Mouse (Mus musculus): Measurements from ENCODE around the gene Rims4. TPM values are rescaled to one million over a fixed set of nuclear protein-coding genes. Genes with fewer than 3 reads are reported as not detected.

Gene Rims4
- polyA plus RNA-seq, 1 experiment = not detected

GRCm38 (mm10) chr2:163858254-163858947 is 60.1 kb downstream of the Rims4 start:
- H3K4me3 ChIP-seq (replicated peaks) = no peak overlapping the region
- TF ChIP-seq GATA1 (IDR thresholded peaks at IDR 0.05; ENCODE audit: low read length) (no peak), TAL1 (IDR thresholded peaks at IDR 0.05; ENCODE audit: low read length) (no peak)
- no peaks in the 10 kb centered on the region for H3K9me3 ChIP-seq (ENCODE audit: control insufficient read depth, low read length)
- peaks cover 33% of the 10 kb centered on the region for H3K27me3 ChIP-seq (ENCODE audit: control insufficient read depth)
- no peaks in the 10 kb centered on the region; the same call in none of the 2 replicates for H3K4me1 ChIP-seq (ENCODE audit: control insufficient read depth)
- no peaks in the 10 kb centered on the region for H3K36me3 ChIP-seq (ENCODE audit: control insufficient read depth)

GRCm38 (mm10) chr2:163857233-163857632 is 61.2 kb downstream of the Rims4 start:
- Histone ChIP-seq H3K4me1 (ENCODE audit: control insufficient read depth) (no peaks in the 10 kb centered on the region; the same call in none of the 2 replicates), H3K36me3 (ENCODE audit: control insufficient read depth) (no peaks in the 10 kb centered on the region), H3K4me3 (replicated peaks) (no peak overlapping the region), H3K27me3 (ENCODE audit: control insufficient read depth) (peaks cover 40% of the 10 kb centered on the region), H3K9me3 (ENCODE audit: control insufficient read depth, low read length) (no peaks in the 10 kb centered on the region)
- no peak for TF ChIP-seq GATA1 (IDR thresholded peaks at IDR 0.05; ENCODE audit: low read length)
- TF ChIP-seq TAL1 (IDR thresholded peaks at IDR 0.05; ENCODE audit: low read length) = no peak

- no peak for TF ChIP-seq GATA1 (IDR thresholded peaks at IDR 0.05; ENCODE audit: low read length)
- TF ChIP-seq TAL1 (IDR thresholded peaks at IDR 0.05; ENCODE audit: low read length) = no peak
- no peaks in the 10 kb centered on the region for H3K36me3 ChIP-seq (ENCODE audit: control insufficient read depth)
- H3K4me1 ChIP-seq (ENCODE audit: control insufficient read depth) = no peaks in the 10 kb centered on the region; the same call in none of the 2 replicates
- no peaks in the 10 kb centered on the region for H3K9me3 ChIP-seq (ENCODE audit: control insufficient read depth, low read length)
- H3K4me3 ChIP-seq (replicated peaks) = no peak within 1 kb of the TSS
- peaks cover 53% of the 10 kb centered on the region for H3K27me3 ChIP-seq (ENCODE audit: control insufficient read depth)
Measured at GRCm38 (mm10) chr2:163853461-163853901, 65.0 kb downstream of the Rims4 start, which contains the start of gene Kcnk15. Gene Kcnk15 (plus strand): TSS chr2:163853651.

- Histone ChIP-seq H3K36me3 (ENCODE audit: control insufficient read depth) (no peaks in the 10 kb centered on the region), H3K4me1 (ENCODE audit: control insufficient read depth) (no peaks in the 10 kb centered on the region), H3K9me3 (ENCODE audit: control insufficient read depth, low read length) (no peaks in the 10 kb centered on the region), H3K27me3 (ENCODE audit: control insufficient read depth) (no peaks in the 10 kb centered on the region), H3K4me3 (replicated peaks) (no peak overlapping the region)
- TF ChIP-seq TAL1 (IDR thresholded peaks at IDR 0.05; ENCODE audit: low read length) = no peak
- no peak for TF ChIP-seq GATA1 (IDR thresholded peaks at IDR 0.05; ENCODE audit: low read length)
Measured at GRCm38 (mm10) chr2:163842043-163842442, 76.4 kb downstream of the Rims4 start.

GRCm38 (mm10) chr2:163839519-163839918 is 79.0 kb downstream of the Rims4 start:
- TF ChIP-seq TAL1 (IDR thresholded peaks at IDR 0.05; ENCODE audit: low read length) (no peak), GATA1 (IDR thresholded peaks at IDR 0.05; ENCODE audit: low read length) (no peak)
- Histone ChIP-seq H3K27me3 (ENCODE audit: control insufficient read depth) (no peaks in the 10 kb centered on the region), H3K9me3 (ENCODE audit: control insufficient read depth, low read length) (no peaks in the 10 kb centered on the region), H3K36me3 (ENCODE audit: control insufficient read depth) (no peaks in the 10 kb centered on the region), H3K4me3 (replicated peaks) (no peak overlapping the region), H3K4me1 (ENCODE audit: control insufficient read depth) (no peaks in the 10 kb centered on the region)

GRCm38 (mm10) chr2:163838043-163838442 is 80.4 kb downstream of the Rims4 start:
- no peaks in the 10 kb centered on the region for H3K36me3 ChIP-seq (ENCODE audit: control insufficient read depth)
- H3K27me3 ChIP-seq (ENCODE audit: control insufficient read depth) = no peaks in the 10 kb centered on the region
- TF ChIP-seq GATA1 (IDR thresholded peaks at IDR 0.05; ENCODE audit: low read length) (no peak), TAL1 (IDR thresholded peaks at IDR 0.05; ENCODE audit: low read length) (no peak)
- no peaks in the 10 kb centered on the region for H3K9me3 ChIP-seq (ENCODE audit: control insufficient read depth, low read length)
- H3K4me1 ChIP-seq (ENCODE audit: control insufficient read depth) = no peaks in the 10 kb centered on the region
- no peak overlapping the region for H3K4me3 ChIP-seq (replicated peaks)

- H3K36me3 ChIP-seq (ENCODE audit: control insufficient read depth) = no peaks in the 10 kb centered on the region
- no peak for TF ChIP-seq TAL1 (IDR thresholded peaks at IDR 0.05; ENCODE audit: low read length)
- no peak for TF ChIP-seq GATA1 (IDR thresholded peaks at IDR 0.05; ENCODE audit: low read length)
- H3K27me3 ChIP-seq (ENCODE audit: control insufficient read depth) = no peaks in the 10 kb centered on the region
- no peaks in the 10 kb centered on the region for H3K4me1 ChIP-seq (ENCODE audit: control insufficient read depth)
- H3K4me3 ChIP-seq (replicated peaks) = no peak overlapping the region
- H3K9me3 ChIP-seq (ENCODE audit: control insufficient read depth, low read length) = no peaks in the 10 kb centered on the region
Measured at GRCm38 (mm10) chr2:163831163-163831562, 87.3 kb downstream of the Rims4 start.

GRCm38 (mm10) chr2:163826494-163826893 is 92.0 kb downstream of the Rims4 start:
- Histone ChIP-seq H3K9me3 (ENCODE audit: control insufficient read depth, low read length) (no peaks in the 10 kb centered on the region), H3K36me3 (ENCODE audit: control insufficient read depth) (no peaks in the 10 kb centered on the region), H3K27me3 (ENCODE audit: control insufficient read depth) (no peaks in the 10 kb centered on the region), H3K4me3 (replicated peaks) (no peak overlapping the region), H3K4me1 (ENCODE audit: control insufficient read depth) (no peaks in the 10 kb centered on the region)
- TF ChIP-seq GATA1 (IDR thresholded peaks at IDR 0.05; ENCODE audit: low read length) (no peak), TAL1 (IDR thresholded peaks at IDR 0.05; ENCODE audit: low read length) (no peak)

- no peaks in the 10 kb centered on the region for H3K27me3 ChIP-seq (ENCODE audit: control insufficient read depth)
- H3K36me3 ChIP-seq (ENCODE audit: control insufficient read depth) = no peaks in the 10 kb centered on the region
- no peak overlapping the region for H3K4me3 ChIP-seq (replicated peaks)
- no peaks in the 10 kb centered on the region for H3K9me3 ChIP-seq (ENCODE audit: control insufficient read depth, low read length)
- TF ChIP-seq GATA1 (IDR thresholded peaks at IDR 0.05; ENCODE audit: low read length) (no peak), TAL1 (IDR thresholded peaks at IDR 0.05; ENCODE audit: low read length) (no peak)
- H3K4me1 ChIP-seq (ENCODE audit: control insufficient read depth) = no peaks in the 10 kb centered on the region
Measured at GRCm38 (mm10) chr2:163825861-163826260, 92.6 kb downstream of the Rims4 start.

Data from erythroblast, embryonic 14.5 days (primary cell).